Mouse (Mus musculus) heart, postnatal 0 days (tissue): ENCODE measurements at regions not wholly inside any gene's neighbourhood (a gene's known extent, or its start where the extent isn't known, plus 50 kb on each side); places are given as distances from the start of the nearest gene placed in this dataset.

Source experiments
- CTCF ChIP-seq: IDR thresholded peaks from 2 replicates; pipeline ENCODE4 v1.5.1; 2016; ENCODE audit warnings: antibody characterized with exemption, control low read depth, low read depth
- EP300 ChIP-seq: IDR thresholded peaks from 2 replicates; pipeline ENCODE4 v1.6.1; 2016; ENCODE audit warnings: antibody characterized with exemption, low read depth

DNA sequence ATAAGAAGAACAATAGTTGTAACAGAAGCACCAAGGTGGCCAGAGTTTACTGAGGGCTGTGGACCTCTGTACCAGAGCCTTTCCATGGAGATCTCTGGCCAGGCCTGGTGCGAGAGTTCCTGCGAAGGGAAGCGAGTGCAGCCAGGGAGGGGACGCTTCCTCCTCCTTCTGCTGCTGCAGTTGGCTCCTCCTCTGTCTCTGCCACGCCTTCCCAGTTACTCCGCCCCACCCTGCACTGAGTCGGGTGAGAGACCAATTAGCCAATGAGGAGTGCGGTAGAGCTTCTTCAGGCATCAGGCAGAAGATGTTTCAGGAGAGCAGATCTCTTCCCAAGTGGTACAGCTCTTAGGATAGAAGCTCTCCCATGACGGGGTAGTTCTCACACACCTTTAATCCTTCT is 69.2 kb upstream of the Epb41l3 start:
- TF ChIP-seq CTCF (no peak), EP300 (no peak)
